Mouse (Mus musculus) megakaryocyte, embryonic 14.5 days (primary cell): ENCODE results near the gene 2210010C04Rik.

Source experiments
- FLI1 ChIP-seq: IDR thresholded peaks from 2 replicates; pipeline ENCODE4 v1.6.1; 2012; ENCODE audit warnings: low read length, inconsistent platforms, mixed read lengths
- GATA1 ChIP-seq: IDR thresholded peaks from 3 replicates; pipeline ENCODE4 v1.6.1; 2012; ENCODE audit warnings: mixed read lengths, low read length, inconsistent platforms, borderline replicate concordance

- no peak for TF ChIP-seq GATA1
- no peak for TF ChIP-seq FLI1
Measured at GRCm38 (mm10) chr6:41063332-41063731, 28.0 kb upstream of the 2210010C04Rik start.
